Mouse (Mus musculus) CH12.LX (cell line): ENCODE measurements around the gene Trp53inp2. TPM values are rescaled to one million over a fixed set of nuclear protein-coding genes. Genes with fewer than 3 reads are reported as not detected.

ENCODE experiments used
- DNase-seq: peaks from one replicate; pipeline ENCODE4 v3.0.0-alpha.2; 2013; ENCODE audit errors: extremely low read depth
- H3K27ac ChIP-seq: 2 replicates; pipeline ENCODE4 v1.5.1; 2012; ENCODE audit warnings: low read depth, mild to moderate bottlenecking, control low read depth, moderate library complexity; ENCODE audit not compliant: insufficient read depth
- H3K27me3 ChIP-seq: replicated peaks from 2 replicates; pipeline ENCODE3; 2012; ENCODE audit warnings: inconsistent platforms
- H3K36me3 ChIP-seq, 2 experiments: replicated peaks in 1 of 2; 2 replicates each; pipeline versions ENCODE3 to v1.6.1; 2012; ENCODE audit warnings: inconsistent platforms in 1 of 2, low read length in 1 of 2, mild to moderate bottlenecking in 1 of 2, mixed read lengths in 1 of 2, moderate library complexity in 1 of 2; ENCODE audit not compliant: control insufficient read depth in 1 of 2, insufficient read depth in 1 of 2
- H3K4me1 ChIP-seq, 2 experiments: 2 replicates each; pipeline ENCODE4 v1.6.1; 2012; ENCODE audit warnings: inconsistent platforms in 1 of 2, moderate library complexity in 1 of 2; ENCODE audit not compliant: insufficient read depth in 2 of 2, control insufficient read depth in 1 of 2
- H3K4me2 ChIP-seq: 2 replicates; pipeline ENCODE4 v1.6.1; 2012; ENCODE audit warnings: low read depth, mild to moderate bottlenecking, control low read depth; ENCODE audit not compliant: poor library complexity, insufficient read depth, severe bottlenecking
- H3K4me3 ChIP-seq, 3 experiments: fragments of 150-350 bp in 1 of 3; sonication (generic) in 1 of 3; replicated peaks in 1 of 3; 2 replicates each; pipeline versions ENCODE3 to v1.5.1; 2011 to 2012; ENCODE audit warnings: low read depth in 2 of 3, low read length in 2 of 3, mild to moderate bottlenecking in 2 of 3, moderate library complexity in 2 of 3, control low read depth in 1 of 3, improper control_type of control experiment in 1 of 3, inconsistent platforms in 1 of 3, mixed read lengths in 1 of 3; ENCODE audit not compliant: poor library complexity in 1 of 3
- H3K79me2 ChIP-seq: replicated peaks from 2 replicates; pipeline ENCODE4 v1.6.1; 2012; ENCODE audit warnings: mild to moderate bottlenecking, moderate library complexity; ENCODE audit not compliant: control insufficient read depth, poor library complexity, insufficient read depth, severe bottlenecking; ENCODE audit errors: extremely low read depth
- H3K9ac ChIP-seq: 2 replicates; pipeline ENCODE4 v1.6.1; 2012; ENCODE audit warnings: low read depth, mild to moderate bottlenecking, control low read depth, moderate library complexity; ENCODE audit not compliant: insufficient read depth
- H3K9me3 ChIP-seq: replicated peaks from 2 replicates; pipeline ENCODE3; 2012; ENCODE audit warnings: low read length, inconsistent platforms, mixed read lengths
- BHLHE40 ChIP-seq: IDR thresholded peaks from 2 replicates; pipeline ENCODE4 v1.6.1; 2011; ENCODE audit warnings: mild to moderate bottlenecking, low read depth, low read length, improper control_type of control experiment
- CHD1 ChIP-seq: IDR thresholded peaks from 2 replicates; pipeline ENCODE4 v1.6.1; 2012; ENCODE audit warnings: low read depth, low read length, improper control_type of control experiment, inconsistent platforms
- CHD2 ChIP-seq: IDR thresholded peaks from 2 replicates; pipeline ENCODE4 v1.6.1; 2011; ENCODE audit warnings: low read length, improper control_type of control experiment
- CTCF ChIP-seq, 2 experiments: IDR thresholded peaks in 1 of 2; conservative IDR thresholded peaks in 1 of 2; 2 replicates each; pipeline ENCODE4 v1.5.1; 2011 to 2012; ENCODE audit warnings: low read depth in 2 of 2, low read length in 2 of 2, improper control_type of control experiment in 1 of 2, inconsistent platforms in 1 of 2, mild to moderate bottlenecking in 1 of 2, moderate library complexity in 1 of 2
- ELF1 ChIP-seq: IDR thresholded peaks from 2 replicates; pipeline ENCODE4 v1.6.1; 2014; ENCODE audit warnings: low read depth, mild to moderate bottlenecking, inconsistent platforms, low read length, improper control_type of control experiment
- EP300 ChIP-seq: IDR thresholded peaks from 2 replicates; pipeline ENCODE4 v1.6.1; 2011; ENCODE audit warnings: low read length, improper control_type of control experiment
- ETS1 ChIP-seq: conservative IDR thresholded peaks from 2 replicates; pipeline ENCODE4 v1.6.1; 2012; ENCODE audit warnings: low read depth, mild to moderate bottlenecking, inconsistent platforms, low read length, improper control_type of control experiment, moderate library complexity
- GABPA ChIP-seq: IDR thresholded peaks from 2 replicates; pipeline ENCODE4 v1.6.1; 2012; ENCODE audit warnings: low read depth, low read length, improper control_type of control experiment, inconsistent platforms; ENCODE audit not compliant: insufficient replicate concordance
- JUND ChIP-seq: conservative IDR thresholded peaks from 2 replicates; pipeline ENCODE4 v1.6.1; 2011; ENCODE audit warnings: low read depth, low read length, improper control_type of control experiment
- KAT2A ChIP-seq: IDR thresholded peaks from 2 replicates; pipeline ENCODE4 v1.6.1; 2012; ENCODE audit warnings: low read length, improper control_type of control experiment, inconsistent platforms; ENCODE audit not compliant: insufficient replicate concordance
- MAFK ChIP-seq: IDR thresholded peaks from 2 replicates; pipeline ENCODE4 v1.6.1; 2011; ENCODE audit warnings: low read length, improper control_type of control experiment; ENCODE audit not compliant: insufficient replicate concordance
- MAZ ChIP-seq: IDR thresholded peaks from 2 replicates; pipeline ENCODE4 v1.6.1; 2012; ENCODE audit warnings: low read depth, mild to moderate bottlenecking, inconsistent platforms, low read length, improper control_type of control experiment, moderate library complexity
- MEF2A ChIP-seq: IDR thresholded peaks from 2 replicates; pipeline ENCODE4 v1.6.1; 2014; ENCODE audit warnings: low read depth, mild to moderate bottlenecking, inconsistent platforms, low read length, improper control_type of control experiment, borderline replicate concordance
- MYC ChIP-seq: IDR thresholded peaks from 2 replicates; pipeline ENCODE4 v1.6.1; 2011; ENCODE audit warnings: low read depth, mild to moderate bottlenecking, improper control_type of control experiment, low read length
- NELFE ChIP-seq: IDR thresholded peaks from 2 replicates; pipeline ENCODE4 v1.6.1; 2011; ENCODE audit warnings: low read depth, low read length, improper control_type of control experiment
- POLR2A ChIP-seq: IDR thresholded peaks from 2 replicates; pipeline ENCODE4 v1.6.1; 2011; ENCODE audit warnings: low read depth, mild to moderate bottlenecking, improper control_type of control experiment, low read length
- RAD21 ChIP-seq: IDR thresholded peaks from 2 replicates; pipeline ENCODE4 v1.6.1; 2011; ENCODE audit warnings: low read depth, mild to moderate bottlenecking, low read length, improper control_type of control experiment, moderate library complexity
- SMC3 ChIP-seq: IDR thresholded peaks from 2 replicates; pipeline ENCODE4 v1.6.1; 2011; ENCODE audit warnings: low read depth, low read length, improper control_type of control experiment
- TCF12 ChIP-seq: IDR thresholded peaks from 2 replicates; pipeline ENCODE4 v1.6.1; 2014; ENCODE audit warnings: low read depth, mild to moderate bottlenecking, inconsistent platforms, low read length, improper control_type of control experiment
- UBTF ChIP-seq: IDR thresholded peaks from 2 replicates; pipeline ENCODE4 v1.6.1; 2012; ENCODE audit warnings: low read depth, mild to moderate bottlenecking, inconsistent platforms, low read length, improper control_type of control experiment, moderate library complexity
- ZKSCAN1 ChIP-seq: IDR thresholded peaks from 2 replicates; pipeline ENCODE4 v1.6.1; 2012; ENCODE audit warnings: low read depth, inconsistent platforms, low read length, improper control_type of control experiment, borderline replicate concordance
- ZMIZ1 ChIP-seq: IDR thresholded peaks from 2 replicates; pipeline ENCODE4 v1.6.1; 2012; ENCODE audit warnings: low read depth, mild to moderate bottlenecking, inconsistent platforms, low read length, improper control_type of control experiment
- dilution Hi-C: fragments of 300-500 bp; cut with MboI; formaldehyde crosslinking; loops from 2 replicates; pipeline ENCODE4 v1.14.3; 2020; ENCODE audit warnings: low sequenced_read_pairs; ENCODE audit not compliant: extremely low pct_unique_long_range_greater_than_20kb, extremely low pct_ligation_motif_present
- in situ Hi-C: fragments of 300-500 bp; cut with MboI; formaldehyde crosslinking; loops from 3 replicates; pipeline ENCODE4 v1.14.3; 2019; ENCODE audit warnings: low sequenced_read_pairs, low pct_ligation_motif_present, low pct_unique_long_range_greater_than_20kb, mixed read lengths
- polyA plus RNA-seq: library from polyadenylated mRNA; unstranded; fragments of >175 nt; gene quantifications from 2 replicates; pipeline ENCODE4 v1.2.1, GENCODE M21; 2012; ENCODE audit warnings: low read depth; ENCODE audit not compliant: insufficient read length
- total RNA-seq, 2 experiments: library from RNA; depleted of rRNA; stranded (reverse); fragments of 300-350 nt in 1 of 2; fragments of >200 nt in 1 of 2; gene quantifications; 2 replicates each; pipeline ENCODE4 v1.2.3; 2012 to 2014

Trp53inp2 gene
- total and polyA plus RNA-seq, 3 experiments, result 2.4 to 6.9 (median 3.9) TPM

DNA sequence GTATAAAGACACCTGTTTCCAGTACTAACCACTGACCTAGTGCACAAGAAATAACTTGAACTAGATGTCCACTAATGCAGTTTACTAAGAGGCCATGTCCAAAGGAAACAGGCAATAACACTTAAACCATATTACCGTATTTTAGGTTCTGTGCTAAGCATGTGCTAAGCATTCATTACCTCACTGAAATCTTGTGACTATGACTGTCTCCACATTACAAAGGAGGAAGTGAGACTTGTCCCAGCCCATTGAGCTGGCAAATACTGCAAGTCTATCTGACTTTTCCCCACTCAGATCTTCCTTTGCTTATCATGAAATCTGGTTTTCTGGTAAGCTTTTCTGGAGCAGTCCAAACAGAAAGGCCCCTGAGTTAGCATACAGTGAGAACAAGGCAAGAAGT lies 23.8 kb downstream of the Trp53inp2 start (continued):
- TF ChIP-seq CHD1 (peak; percentile 23; the same call in 1 of the 2 replicates), EP300 (peak; percentile 92), GABPA (no peak), TCF12 (0 out of 2 replicates have a peak, but pooled peaks have one; percentile 6)

DNA sequence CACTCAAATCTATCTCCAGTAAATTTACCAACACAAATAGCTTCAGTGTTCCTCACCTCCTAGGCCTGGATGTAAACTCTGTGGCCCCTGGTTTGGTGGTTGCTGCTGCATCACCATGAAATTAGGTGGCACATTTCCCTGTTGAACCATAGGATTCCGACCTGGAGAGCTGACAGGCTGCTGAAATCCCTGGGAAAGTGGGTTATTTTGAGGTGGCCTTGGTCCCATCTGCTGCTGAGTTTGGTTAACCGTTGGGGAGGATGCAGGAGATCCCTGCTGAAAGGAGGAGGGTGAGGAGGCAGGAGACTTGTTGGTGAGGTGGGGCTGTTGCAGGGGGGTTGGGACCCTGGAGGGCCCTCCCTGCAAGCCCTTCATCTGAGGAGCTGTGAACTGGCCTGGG lies 40.1 kb downstream of the Trp53inp2 start:
- no peak overlapping the region for H3K4me3 ChIP-seq
- no peak for DNase-seq
- no peak overlapping the region for H3K9ac ChIP-seq
- H3K27me3 ChIP-seq, result no peaks in the 10 kb centered on the region
- H3K4me1 ChIP-seq, result no peaks in the 10 kb centered on the region
- in situ Hi-C loops, result no loop called here
- H3K4me2 ChIP-seq, result no peak overlapping the region
- no peak overlapping the region for H3K27ac ChIP-seq
- dilution Hi-C loops, result no loop called here
- H3K79me2 ChIP-seq, result no peaks in the 10 kb centered on the region
- peaks cover 26 to 55% of the 10 kb centered on the region in 2 experiments for H3K36me3 ChIP-seq
- no peaks in the 10 kb centered on the region for H3K9me3 ChIP-seq
- TF ChIP-seq NELFE, result no peak
- no peak for TF ChIP-seq MEF2A
- TF ChIP-seq ZMIZ1, result no peak
- TF ChIP-seq RAD21, result no peak
- TF ChIP-seq BHLHE40, result no peak
- no peak for TF ChIP-seq POLR2A
- no peak for TF ChIP-seq MAZ
- TF ChIP-seq KAT2A, result no peak

DNA sequence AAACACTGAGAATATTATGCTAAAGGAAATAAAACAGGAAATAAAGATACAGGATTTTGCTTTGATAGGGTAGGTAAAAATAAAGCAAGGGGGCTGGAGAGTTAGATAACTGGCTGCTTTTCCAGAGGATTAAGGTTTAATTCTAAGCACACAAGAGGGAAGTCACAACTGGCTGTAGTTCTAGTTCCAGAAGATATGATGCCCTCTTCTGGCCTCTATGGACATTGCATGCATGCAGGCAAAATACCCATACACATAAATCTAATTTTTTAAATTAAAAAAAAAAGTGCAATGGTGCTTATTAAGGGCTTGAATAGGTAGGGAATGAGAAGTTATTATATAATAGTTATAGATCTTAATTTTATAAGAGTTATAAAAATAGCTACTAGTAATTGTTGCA lies 55.6 kb downstream of the Trp53inp2 start:
- no peaks in the 10 kb centered on the region for H3K9me3 ChIP-seq
- no peak overlapping the region for H3K4me3 ChIP-seq
- no peaks in the 10 kb centered on the region for H3K27me3 ChIP-seq
- peak; percentile 29 for DNase-seq
- H3K9ac ChIP-seq, result no peak overlapping the region
- H3K4me1 ChIP-seq, result no peaks in the 10 kb centered on the region
- dilution Hi-C loops (no loop called here), in situ Hi-C loops (no loop called here)
- H3K27ac ChIP-seq, result no peak overlapping the region
- no peaks in the 10 kb centered on the region for H3K79me2 ChIP-seq
- H3K36me3 ChIP-seq, result peaks cover 19 to 52% of the 10 kb centered on the region in 2 experiments
- TF ChIP-seq ZKSCAN1 (no peak), KAT2A (no peak), SMC3 (peak; percentile 40), RAD21 (peak; percentile 27), UBTF (no peak), ELF1 (no peak), CHD2 (no peak), MYC (no peak), POLR2A (no peak), ZMIZ1 (no peak), GABPA (no peak), JUND (no peak), CTCF (conservative IDR thresholded peaks at IDR 0.05 in 1 of 2, IDR thresholded peaks at IDR 0.05 in 1 of 2; ENCODE audit: low read depth in 2 of 2, low read length in 2 of 2) (peak; percentile 55 to 57), MAZ (no peak), NELFE (no peak), TCF12 (no peak), ETS1 (no peak), CHD1 (no peak), MAFK (no peak)
- TF ChIP-seq, all 38 proteins: peak for 3
- H3K4me2 ChIP-seq, result no peak overlapping the region
